Mouse (Mus musculus) cerebellum, postnatal 10 days (tissue): ENCODE data around the gene Srsf6.
"Not testable (repeated sequence)": the region's sequence is repeated elsewhere in the genome, so short reads cannot be mapped to it uniquely, and the experiment has no call there.

Experiments
- DNase-seq, 2 experiments: peaks; one replicate each; pipeline ENCODE4 v3.0.0; 2021; ENCODE audit warnings: mixed read lengths in 2 of 2

The Srsf6 gene

DNA sequence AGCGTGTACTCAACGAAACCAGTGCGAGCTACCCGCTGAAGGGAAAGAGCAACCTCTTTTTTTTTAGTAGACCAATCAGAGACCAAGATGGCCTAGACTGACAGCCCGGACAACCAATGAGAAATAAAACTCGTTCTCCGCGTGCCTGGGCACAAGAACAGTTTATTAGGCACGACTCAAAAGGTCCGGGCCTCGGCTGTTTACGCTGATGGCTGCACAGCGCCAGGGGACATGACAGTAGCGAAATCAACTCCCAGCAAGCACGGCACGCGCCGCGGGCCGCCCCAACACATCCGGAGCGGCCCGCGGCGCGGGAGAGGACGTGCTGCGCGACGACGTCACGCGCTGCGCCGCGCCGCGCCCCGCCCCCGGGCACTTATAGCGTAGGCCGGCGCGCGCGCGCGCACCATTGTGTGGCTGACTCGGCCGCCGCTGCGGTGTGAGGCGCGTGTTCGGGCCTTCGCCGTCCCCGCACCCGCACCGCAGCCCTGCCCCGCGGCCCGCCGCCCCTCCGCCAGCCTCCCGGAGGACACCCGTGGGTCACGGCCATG is at the start of gene Srsf6:
Gene Srsf6 (plus strand): TSS at position 406 of the 551 bp plus-strand sequence.
- DNase-seq: peak; percentile 96 to 97

DNA sequence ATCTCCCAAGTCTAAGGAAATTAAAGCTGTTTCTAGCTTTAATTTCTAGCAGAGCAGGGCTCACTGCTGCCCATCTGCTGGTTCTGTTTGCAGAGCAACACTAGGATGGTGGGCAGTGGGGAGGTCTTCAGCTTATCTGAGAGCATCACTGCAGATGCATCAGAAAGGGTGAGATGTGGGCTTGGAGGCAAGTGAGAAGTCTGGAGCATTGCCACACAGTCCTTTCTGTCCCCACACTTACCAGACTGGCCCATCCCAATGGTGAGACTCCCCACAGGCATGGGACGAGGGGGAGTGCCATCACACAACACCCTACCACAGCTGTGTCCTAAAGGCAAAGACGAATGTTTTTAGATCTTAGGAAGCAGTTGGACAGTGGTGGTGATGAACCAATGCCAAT is 47.2 kb upstream of the Srsf6 start:
- no peak for DNase-seq

DNA sequence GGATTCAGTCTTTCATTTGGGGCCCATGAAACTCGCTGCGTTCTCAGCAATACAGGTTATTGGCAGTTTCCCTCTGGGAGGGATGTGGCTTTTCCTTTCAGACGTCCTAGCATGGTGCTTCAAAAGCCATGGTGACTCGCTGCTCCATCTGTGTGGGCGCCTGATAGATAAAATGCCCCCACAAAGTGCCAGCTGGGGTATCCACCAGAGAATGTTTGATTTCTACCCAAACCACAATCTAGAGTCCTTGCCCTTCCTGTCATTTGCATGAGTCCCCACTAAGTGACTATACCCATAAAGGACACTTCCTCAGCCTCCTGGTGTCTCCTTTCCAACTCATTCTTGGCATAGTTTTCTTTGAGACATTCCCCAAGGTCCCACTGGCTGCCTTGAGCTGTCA is 44.2 kb upstream of the Srsf6 start:
- no peak for DNase-seq

DNA sequence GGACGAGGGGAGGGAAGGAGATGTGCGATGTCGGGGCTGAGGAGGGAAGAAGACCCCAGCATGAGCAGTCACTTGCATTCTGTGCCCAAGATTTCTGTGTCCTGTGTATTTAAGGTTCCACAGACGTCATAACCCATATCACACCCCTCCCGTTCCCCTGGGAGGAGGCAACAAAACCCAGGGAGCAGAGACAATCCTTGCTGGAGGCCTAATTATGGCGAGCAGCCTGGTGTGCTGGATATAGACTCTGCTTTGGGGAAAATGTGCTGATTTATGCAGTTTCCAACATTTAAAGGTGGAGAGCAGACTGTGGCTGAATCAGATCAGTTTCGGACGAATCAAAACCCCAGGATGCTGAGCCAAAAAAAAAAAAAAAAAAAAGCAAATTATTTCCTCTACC is 42.7 kb upstream of the Srsf6 start:
- no peak for DNase-seq

DNA sequence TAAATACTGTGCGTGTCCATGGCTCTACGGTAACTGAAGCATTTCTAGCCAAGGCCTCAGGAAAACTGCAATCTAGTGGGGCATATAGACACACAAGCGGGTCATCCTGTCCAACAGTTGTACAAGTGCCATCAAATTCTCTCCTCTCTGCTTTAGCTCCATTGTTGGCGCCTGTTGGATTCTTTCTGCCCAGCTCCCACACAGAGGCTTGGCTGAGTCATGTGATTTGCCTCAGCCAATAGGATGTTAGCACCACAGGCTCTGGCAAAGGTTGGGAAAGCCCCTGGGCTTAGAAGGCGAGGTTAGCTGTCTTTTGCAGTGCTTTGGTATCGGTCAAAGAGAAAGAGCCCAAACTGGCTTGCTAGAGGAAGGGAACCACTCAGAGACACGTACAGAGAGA is 42.1 kb upstream of the Srsf6 start:
- DNase-seq: peak; percentile 61 to 62

DNA sequence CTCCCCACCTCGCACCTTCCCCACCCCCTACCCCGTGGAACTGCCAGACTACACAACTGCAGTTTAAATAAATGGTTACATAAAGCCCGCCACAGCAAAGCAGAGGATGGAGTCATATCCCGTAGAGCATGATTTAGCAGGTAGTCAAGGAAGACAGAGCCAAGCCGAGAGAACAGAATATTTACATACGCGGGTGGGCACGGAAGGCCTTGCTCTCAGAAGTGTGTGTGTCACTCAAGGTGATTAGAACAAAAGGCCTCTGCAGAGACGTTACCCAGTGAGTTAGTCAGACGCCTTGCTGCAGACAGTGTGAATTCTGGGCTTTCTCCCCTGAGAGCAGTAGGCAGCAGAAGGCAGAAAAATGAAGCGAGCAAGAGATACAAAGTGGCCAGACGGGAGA is 41.6 kb upstream of the Srsf6 start:
- no peak for DNase-seq

DNA sequence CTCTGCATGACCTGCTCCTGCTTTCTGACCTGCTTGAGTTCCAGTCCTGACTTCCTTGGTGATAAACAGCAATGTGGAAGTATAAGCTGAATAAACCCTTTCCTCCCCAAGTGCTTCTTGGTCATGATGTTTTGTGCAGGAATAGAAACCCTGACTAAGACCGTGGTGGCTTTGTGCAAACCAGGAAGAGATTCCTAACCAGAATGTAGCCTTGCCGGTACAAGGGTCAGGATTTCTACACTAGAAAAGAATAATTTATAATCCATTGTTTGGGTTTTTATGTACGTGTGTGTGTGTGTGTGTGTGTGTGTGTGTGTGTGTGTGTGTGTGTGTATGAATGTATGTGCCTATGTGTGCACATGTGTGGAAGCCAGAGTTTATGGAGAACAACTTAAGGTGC is 38.3 kb upstream of the Srsf6 start:
- DNase-seq: not testable (repeated sequence)

DNA sequence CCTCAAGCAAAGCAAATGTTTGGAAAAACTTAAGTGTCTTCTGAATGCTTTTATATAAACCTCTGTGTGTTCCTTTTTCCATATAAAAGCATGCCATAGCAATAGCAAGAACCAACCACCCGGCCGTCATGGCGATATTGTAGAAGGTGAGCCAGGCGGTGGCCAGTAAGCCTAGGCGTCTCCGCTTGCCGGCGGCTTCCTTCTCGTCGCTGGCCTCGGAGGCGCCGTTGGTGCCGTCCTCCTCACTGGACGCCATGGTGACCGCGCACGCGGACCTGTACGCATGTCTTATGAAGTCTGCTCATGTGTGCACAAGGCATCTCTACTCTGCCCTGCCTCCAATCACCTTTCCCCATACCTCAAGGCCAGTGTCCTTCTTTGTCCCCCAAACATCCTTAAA is 32.1 kb upstream of the Srsf6 start:
- not testable (repeated sequence) for DNase-seq

DNA sequence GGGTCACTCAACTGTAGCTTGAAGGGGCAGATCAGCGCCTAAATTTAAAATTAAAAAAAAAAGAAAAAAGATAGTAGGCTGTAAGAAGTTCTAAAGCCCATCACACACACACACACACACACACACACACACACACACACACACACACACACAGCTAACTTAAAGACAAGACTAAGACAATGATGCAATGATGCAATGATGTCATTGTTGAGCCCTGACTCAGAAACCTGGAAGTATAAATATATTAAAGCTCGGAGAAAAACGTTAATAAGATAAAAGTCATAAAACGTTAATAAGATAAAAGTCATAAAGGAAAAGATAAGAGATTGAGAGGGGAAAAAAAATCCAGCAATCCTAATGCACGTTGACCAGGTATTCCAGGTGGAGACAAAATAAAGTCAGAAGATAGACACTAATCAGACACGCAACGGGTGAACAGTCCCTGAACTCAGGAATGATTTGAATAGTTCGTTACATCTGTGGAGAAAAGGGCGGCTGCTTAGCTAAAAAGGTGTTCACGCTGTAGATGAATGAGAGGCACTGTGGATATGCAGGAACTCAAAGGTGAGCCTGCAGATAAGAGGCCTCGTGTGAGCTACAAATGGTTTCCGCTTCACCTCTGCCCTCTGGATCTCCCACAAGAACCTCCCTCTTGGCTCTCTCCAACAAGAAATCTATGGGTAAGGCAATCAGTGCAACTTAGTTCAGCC is 31.3 kb upstream of the Srsf6 start:
- no peak for DNase-seq

DNA sequence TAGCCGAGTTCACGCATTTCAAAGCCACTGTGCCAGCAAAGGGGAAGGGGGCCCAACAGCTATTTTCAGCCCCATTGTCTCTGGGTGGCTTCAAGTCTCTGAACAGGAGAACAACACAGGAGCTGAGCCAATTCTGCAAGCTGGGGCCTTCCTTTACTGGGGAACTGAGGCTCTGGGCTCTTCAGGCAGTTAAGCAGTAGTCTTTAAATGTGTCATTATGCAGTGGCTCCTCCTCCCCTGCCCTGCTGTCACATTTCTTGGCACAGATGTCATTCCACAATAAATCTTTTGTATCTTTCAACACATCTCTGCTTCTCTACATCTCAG is 30.8 kb upstream of the Srsf6 start:
- DNase-seq: no peak

DNA sequence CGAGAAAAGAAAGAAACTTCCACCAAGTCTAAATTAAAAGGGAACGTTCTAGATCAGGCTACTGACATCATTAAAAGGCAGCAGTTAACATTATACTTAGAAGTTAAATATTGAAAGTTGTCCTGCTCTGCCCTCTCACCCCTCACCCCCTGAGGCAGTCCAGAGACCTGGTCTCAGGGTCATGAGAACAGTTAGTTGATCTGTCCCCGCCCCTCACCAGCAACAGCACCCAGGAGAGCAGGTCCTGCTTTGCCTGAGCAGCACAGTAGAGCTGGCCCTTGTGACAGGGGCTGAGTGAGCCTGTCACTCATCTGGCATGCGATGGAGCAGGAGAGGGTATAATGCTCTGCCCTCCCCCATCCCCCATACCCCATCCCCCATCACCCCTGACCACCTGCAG is 25.4 kb upstream of the Srsf6 start:
- no peak for DNase-seq

DNA sequence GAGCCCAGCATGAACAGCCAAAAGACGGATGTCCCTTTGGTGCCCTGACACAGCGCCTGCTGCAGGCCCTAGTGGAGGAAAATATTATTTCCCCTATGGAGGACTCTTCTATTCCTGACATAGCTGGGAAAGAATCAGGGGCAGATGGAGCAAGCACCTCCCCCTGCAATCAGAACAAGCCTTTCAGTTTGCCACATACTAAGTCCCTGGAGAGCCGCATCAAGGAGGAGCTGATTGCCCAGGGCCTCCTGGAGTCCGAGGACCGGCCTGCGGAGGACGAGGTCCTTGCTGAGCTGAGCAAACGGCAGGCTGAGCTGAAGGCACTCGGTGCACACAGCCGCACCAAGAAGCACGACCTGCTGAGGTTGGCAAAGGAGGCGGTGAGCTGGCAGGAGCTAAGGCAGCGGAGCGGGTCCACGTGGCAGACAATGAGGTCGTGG is 23.3 kb upstream of the Srsf6 start:
- DNase-seq: peak; percentile 81 to 87

DNA sequence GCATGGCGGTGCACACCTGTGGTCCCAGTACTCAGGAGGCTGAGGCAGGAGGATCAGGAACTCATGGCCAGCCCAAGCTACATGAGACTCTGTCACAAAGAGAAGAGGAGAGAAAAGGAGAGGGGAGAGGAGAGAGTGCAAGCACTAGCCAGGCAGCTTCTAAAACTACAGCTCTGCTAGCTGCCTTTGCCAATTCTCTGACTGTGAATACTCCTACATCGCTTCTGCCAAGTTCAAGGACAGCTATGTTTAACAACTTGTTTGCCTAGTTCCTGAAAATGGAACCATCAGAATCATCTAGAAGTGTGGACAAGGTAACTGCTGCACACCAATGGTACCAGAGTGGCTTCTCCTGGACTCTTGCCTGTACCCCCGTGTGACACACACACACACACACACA is 17.3 kb upstream of the Srsf6 start:
- DNase-seq: no peak

DNA sequence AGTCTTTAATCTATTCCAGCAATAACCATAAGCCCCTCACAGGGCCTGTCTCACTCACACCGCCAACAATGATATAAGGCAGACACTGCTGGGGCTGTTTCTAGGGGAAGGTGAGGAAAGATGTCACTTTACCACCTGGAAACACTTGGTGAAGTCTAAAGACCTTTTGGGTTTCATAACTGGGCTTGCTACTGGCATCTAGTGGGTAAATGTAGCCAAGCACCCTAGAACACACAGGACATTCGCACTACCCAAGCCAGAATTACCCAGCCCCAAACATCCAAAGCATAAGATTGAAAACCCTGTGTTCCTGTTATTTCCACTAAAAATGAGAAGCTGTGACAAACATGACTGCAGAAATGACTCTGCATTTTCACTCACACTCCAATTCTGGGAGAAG is 16.8 kb upstream of the Srsf6 start:
- DNase-seq: peak; percentile 57 to 62

DNA sequence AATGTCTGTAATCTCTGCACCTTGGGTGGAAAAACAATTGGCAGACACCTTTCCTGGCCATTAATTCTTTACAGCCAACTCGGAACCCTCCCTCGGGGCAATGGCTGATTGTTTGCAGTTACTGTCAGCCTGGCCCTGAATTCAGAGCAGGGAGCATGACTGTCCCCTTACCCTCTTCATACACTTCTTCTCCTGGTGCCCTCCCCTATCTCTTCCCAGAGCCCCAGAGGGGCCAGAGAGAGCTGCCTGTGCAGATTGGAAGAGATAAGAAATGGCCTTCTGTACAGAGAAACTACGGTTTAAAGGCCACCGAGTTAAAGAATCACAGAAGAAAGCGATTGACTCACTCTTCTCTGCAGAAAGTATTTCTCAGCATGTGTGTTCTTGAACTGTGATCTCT is 11.4 kb upstream of the Srsf6 start:
- no peak for DNase-seq

DNA sequence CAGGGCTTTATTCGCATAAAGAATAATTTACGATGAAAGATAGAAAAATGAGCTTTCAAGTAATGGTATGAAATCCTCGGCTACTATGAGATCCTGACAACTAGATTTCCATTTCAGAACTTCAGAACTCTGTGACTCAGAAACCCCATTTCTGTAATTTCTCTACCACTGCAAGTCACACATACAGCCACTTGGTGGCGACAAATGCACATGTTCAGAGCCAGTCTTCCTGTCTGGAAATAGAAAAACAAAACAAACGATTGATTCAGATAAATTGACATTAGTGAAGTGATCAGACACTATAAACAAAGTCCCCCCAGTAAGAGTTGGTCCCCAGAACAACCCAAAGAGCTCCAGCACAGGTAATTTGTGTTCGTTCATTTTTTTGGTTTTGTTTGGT is 9.1 kb upstream of the Srsf6 start:
- DNase-seq: peak; percentile 64 to 65

DNA sequence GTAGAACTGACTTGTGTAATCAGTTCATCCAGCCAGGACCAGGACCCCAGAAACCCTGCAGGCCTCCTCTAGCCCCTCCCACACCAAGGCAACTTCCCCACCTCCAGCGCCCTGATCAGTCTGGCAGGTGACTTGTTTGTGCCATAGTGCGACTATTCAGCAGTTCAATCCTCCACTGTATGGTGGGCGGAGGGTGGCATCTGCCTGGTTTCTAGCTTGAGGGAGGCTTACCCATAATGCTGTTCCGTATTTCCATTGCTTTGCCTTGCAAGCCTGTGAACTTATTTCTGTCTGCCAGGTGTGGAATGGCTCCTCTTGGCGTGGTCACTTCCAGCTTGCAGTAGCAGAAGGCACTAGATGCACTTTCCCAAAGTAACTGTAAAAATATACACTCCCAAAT is 8.5 kb upstream of the Srsf6 start:
- no peak for DNase-seq

DNA sequence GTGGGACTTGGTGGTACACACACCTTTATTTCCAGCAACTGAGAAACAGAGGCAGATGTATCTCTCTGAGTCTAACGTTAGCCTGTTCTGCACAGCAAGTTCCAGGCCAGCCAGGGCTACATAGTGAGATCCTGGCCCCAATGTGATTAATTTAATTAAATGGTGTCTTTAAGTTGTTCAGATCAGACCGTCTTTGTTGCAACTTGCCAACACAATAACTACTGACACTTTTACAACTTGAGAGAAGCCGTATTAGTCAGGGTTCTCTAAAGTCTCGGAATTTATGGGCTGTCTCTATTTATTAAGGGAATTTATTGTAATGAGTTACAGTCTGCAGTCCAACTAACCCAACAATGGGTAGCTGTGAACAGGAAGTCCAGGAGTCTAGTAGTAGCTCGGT is 7.2 kb upstream of the Srsf6 start:
- DNase-seq: no peak

DNA sequence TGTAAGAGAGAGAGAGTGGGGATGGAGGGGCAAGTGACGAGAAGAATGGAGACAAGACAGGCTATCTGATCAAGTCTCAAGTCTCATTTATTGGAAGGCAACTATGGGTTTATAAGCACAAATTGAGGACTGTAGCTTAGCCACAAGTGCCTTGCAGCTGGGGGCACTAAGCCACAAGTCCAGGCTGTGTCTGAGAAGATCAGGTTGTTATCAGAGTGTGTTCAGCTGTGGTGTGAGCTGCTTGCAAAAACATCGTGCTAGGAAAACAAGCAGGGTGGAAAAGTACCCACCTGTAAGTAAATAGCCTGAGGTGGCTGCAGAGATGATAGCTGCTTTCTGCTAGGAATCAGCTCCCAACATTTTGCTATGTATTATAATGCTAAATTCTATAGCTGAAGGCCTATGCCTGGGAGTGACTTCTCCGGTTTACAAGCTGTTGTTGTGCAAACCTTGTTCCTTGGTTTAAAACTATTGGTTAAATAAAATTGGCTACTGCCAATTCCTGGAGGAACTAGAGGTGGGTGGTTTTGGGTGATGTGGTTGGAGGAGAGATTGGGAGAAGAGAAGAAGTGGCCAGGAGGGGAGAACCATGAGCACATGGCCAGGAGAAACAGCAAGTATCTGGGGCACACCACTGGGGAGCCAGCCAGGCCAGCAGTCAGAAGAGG is 3.3 kb upstream of the Srsf6 start:
- no peak for DNase-seq

DNA sequence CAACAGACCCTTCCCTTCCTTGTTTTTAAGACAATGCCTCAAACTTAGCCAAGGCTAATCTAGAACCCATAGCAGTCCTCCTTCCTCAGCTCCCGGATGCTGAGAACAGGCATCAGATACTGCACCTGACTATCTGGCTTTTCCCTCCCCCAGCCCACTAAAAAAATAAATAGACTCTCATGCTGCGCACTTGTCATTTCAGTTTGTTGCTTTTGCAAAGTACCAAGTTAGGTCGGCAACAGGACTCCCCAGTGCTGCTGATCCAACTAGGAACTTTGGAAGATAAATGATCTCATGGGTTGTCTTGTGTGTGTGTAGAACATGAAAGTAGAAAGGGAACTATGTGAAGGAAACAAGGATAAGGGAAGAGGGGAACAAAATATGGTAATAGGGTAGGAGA is 1.6 kb upstream of the Srsf6 start:
- no peak for DNase-seq

DNA sequence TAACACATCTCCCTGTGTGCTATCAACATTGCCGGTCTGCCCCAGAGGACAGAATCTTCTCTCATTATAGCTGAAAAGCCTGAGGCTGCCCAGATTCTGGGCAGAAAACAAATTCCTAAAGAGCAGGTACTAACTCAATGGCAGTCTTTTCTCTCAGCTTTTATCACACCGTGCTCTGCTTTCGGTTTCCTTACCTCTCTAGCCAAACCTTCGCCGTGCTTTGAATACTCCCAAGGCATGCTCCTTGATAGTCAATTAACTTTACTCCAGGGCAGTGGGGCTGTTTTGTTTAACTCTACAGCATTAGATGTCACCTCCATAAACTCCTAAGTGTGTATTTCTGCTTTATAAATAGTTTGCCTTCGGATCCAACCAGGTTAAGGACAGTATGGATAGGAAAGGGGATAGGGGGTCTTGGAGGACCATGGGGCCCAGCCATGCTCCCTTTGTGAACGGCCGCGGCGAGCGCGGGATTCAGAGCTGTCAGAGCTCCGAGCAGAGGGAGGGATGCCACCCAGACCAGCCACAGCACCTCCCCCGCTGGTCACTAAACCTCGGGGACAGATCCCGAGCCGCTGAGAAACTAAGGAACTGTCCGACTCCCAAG is 709 bp upstream of the Srsf6 start:
- no peak for DNase-seq

DNA sequence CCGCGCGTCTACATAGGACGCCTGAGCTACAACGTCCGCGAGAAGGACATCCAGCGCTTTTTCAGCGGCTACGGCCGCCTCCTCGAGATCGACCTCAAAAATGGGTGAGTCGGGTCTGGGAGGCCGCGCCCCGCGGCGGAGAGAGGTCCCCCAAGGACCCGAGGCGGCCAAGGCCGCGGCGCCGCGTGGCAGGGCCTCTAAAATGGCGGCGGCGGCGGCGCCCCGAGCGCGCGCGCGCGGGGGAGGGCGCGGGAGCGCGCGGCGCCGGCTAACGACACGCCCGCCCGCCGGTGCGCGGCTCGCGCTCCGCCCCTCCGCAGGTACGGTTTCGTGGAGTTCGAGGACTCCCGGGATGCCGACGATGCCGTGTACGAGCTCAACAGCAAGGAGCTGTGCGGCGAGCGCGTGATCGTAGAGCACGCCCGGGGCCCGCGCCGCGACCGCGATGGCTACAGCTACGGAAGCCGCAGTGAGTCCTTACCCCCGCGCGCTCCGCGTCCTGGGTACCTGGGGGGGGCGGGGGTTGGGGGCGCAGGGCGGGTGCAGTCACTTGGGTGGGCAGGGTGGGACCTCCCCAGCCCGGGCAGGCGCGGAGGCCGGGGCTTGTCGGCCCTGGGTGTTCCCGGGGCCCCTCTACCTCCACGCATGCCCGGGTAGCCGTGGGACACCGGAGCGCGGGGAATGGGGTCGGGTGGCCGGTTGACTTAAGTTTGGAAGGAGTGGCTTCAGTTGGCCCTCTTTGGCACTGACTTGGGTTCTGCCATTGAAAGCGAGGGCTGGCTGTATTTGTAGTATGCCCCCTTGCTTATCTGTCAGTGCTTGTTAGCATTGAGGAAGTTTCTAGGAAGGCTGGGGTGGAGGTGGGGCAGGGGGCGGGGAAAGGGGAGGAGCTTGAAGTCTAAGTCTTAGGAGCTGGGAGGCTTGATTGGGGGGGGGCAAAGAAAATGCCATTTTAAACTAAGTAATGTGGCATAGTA is 634 bp downstream of the Srsf6 start:
- peak; percentile 79 to 84 for DNase-seq

DNA sequence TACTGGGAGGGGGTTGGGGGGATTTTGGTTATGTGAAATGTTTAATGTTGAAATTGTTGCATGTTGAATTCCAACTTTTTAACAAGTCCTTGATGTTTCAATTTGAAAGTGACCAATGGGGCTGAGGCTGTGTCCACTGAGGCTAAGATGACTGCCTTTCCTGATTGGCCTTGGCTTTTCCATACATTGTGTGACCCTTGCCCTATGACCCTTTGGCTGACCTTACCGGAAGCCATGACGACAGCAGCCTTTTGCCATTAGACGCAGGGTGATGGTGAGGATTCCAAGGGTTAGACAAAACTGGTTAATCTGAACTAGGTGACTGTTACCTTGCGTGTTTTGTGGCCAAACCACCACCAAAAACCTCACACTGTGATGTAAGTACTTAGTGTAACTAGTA is 1.4 kb downstream of the Srsf6 start:
- DNase-seq: peak; percentile 46 to 52
